Mouse (Mus musculus) right cerebral cortex, postnatal 4 days (tissue): ENCODE results near the gene Rpl6.
A peak's percentile ranks its signal among the peaks of the same experiment; 100 is the strongest.
"Not testable (repeated sequence)": the region's sequence is repeated elsewhere in the genome, so short reads cannot be mapped to it uniquely, and the experiment has no call there.

Experiments
- DNase-seq: peaks from one replicate; pipeline ENCODE4 v3.0.0-alpha.2; 2022

The Rpl6 gene

GRCm38 (mm10) chr5:121226845-121227244 lies 22.6 kb downstream of the Rpl6 start:
- no peak for DNase-seq

GRCm38 (mm10) chr5:121227330-121227729 lies 23.0 kb downstream of the Rpl6 start:
- DNase-seq, result not testable (repeated sequence)

- DNase-seq, result no peak
Measured at GRCm38 (mm10) chr5:121229182-121229581, 24.9 kb downstream of the Rpl6 start.

GRCm38 (mm10) chr5:121230811-121231210 lies 26.5 kb downstream of the Rpl6 start:
- no peak for DNase-seq

- DNase-seq, result no peak
Measured at GRCm38 (mm10) chr5:121232789-121233188, 28.5 kb downstream of the Rpl6 start.

- no peak for DNase-seq
Measured at GRCm38 (mm10) chr5:121233726-121234125, 29.4 kb downstream of the Rpl6 start.

- DNase-seq, result no peak
Measured at GRCm38 (mm10) chr5:121236171-121236570, 31.9 kb downstream of the Rpl6 start.

- DNase-seq, result no peak
Measured at GRCm38 (mm10) chr5:121238208-121238607, 33.9 kb downstream of the Rpl6 start.

GRCm38 (mm10) chr5:121239846-121240245 lies 35.6 kb downstream of the Rpl6 start:
- peak; percentile 30 for DNase-seq

- no peak for DNase-seq
Measured at GRCm38 (mm10) chr5:121241182-121241581, 36.9 kb downstream of the Rpl6 start.

GRCm38 (mm10) chr5:121242261-121242660 lies 38.0 kb downstream of the Rpl6 start:
- DNase-seq, result no peak

- DNase-seq, result no peak
Measured at GRCm38 (mm10) chr5:121242701-121243100, 38.4 kb downstream of the Rpl6 start.

- no peak for DNase-seq
Measured at GRCm38 (mm10) chr5:121243676-121244364, 39.5 kb downstream of the Rpl6 start.

GRCm38 (mm10) chr5:121244365-121244731 lies 40.1 kb downstream of the Rpl6 start:
- DNase-seq, result no peak

- no peak for DNase-seq
Measured at GRCm38 (mm10) chr5:121245201-121245600, 40.9 kb downstream of the Rpl6 start.

GRCm38 (mm10) chr5:121248766-121249394 lies 44.6 kb downstream of the Rpl6 start:
- DNase-seq, result no peak

- DNase-seq, result no peak
Measured at GRCm38 (mm10) chr5:121249693-121250092, 45.4 kb downstream of the Rpl6 start.

- no peak for DNase-seq
Measured at GRCm38 (mm10) chr5:121251813-121252212, 47.5 kb downstream of the Rpl6 start.

GRCm38 (mm10) chr5:121253816-121254497 lies 49.7 kb downstream of the Rpl6 start:
- no peak for DNase-seq

GRCm38 (mm10) chr5:121254977-121255376 lies 50.7 kb downstream of the Rpl6 start:
- no peak for DNase-seq
